Mouse (Mus musculus) G1E (cell line): ENCODE measurements around the gene Yipf1. TPM values are rescaled to one million over a fixed set of nuclear protein-coding genes. Genes with fewer than 3 reads are reported as not detected.
"Not testable (repeated sequence)": the region's sequence is repeated elsewhere in the genome, so short reads cannot be mapped to it uniquely, and the experiment has no call there.

Source experiments
- ATAC-seq: 2 replicates; pipeline ENCODE4 v1.8.0; 2016; ENCODE audit warnings: mild to moderate bottlenecking; ENCODE audit not compliant: insufficient number of reproducible peaks, poor library complexity, low FRiP score, severe bottlenecking; ENCODE audit errors: extremely low read depth
- DNase-seq: peaks from one replicate; pipeline ENCODE4 v3.0.0; 2012; ENCODE audit warnings: low spot score
- H3K27me3 ChIP-seq: 2 replicates; pipeline ENCODE4 v1.6.1; 2012; ENCODE audit warnings: mild to moderate bottlenecking, low read length, inconsistent platforms; ENCODE audit not compliant: insufficient read depth
- H3K36me3 ChIP-seq: replicated peaks from 2 replicates; pipeline ENCODE3; 2012; ENCODE audit warnings: mild to moderate bottlenecking, inconsistent platforms
- H3K4me1 ChIP-seq: 2 replicates; pipeline ENCODE4 v1.6.1; 2012; ENCODE audit warnings: low read depth, low read length, inconsistent platforms, mixed read lengths; ENCODE audit not compliant: insufficient read depth
- H3K4me3 ChIP-seq: 2 replicates; pipeline ENCODE4 v1.5.1; 2012; ENCODE audit warnings: low read depth, mild to moderate bottlenecking, inconsistent platforms, low read length, moderate library complexity, mixed read lengths
- H3K9me3 ChIP-seq: replicated peaks from 2 replicates; pipeline ENCODE4 v1.6.1; 2012; ENCODE audit warnings: inconsistent platforms
- CTCF ChIP-seq: IDR thresholded peaks from 2 replicates; pipeline ENCODE4 v1.5.1; 2012; ENCODE audit warnings: low read depth, low read length, inconsistent platforms, mixed read lengths
- GATA1 ChIP-seq: IDR thresholded peaks from 2 replicates; pipeline ENCODE4 v1.6.1; 2012; ENCODE audit warnings: borderline replicate concordance, low read length, inconsistent platforms, mixed read lengths
- GATA2 ChIP-seq: IDR thresholded peaks from 2 replicates; pipeline ENCODE4 v1.6.1; 2012; ENCODE audit warnings: low read depth, low read length, inconsistent platforms, borderline replicate concordance
- POLR2AphosphoS5 ChIP-seq: IDR thresholded peaks from 2 replicates; pipeline ENCODE4 v1.6.1; 2012; ENCODE audit warnings: low read depth, low read length, inconsistent platforms; ENCODE audit not compliant: insufficient replicate concordance
- TAL1 ChIP-seq: conservative IDR thresholded peaks from 2 replicates; pipeline ENCODE4 v1.6.1; 2012; ENCODE audit warnings: low read depth, low read length, inconsistent platforms, mixed read lengths
- polyA plus RNA-seq: library from polyadenylated mRNA; stranded (reverse); fragments of >175 nt; gene quantifications from 2 replicates; pipeline ENCODE4 v1.2.3, GENCODE M21; 2012
- total RNA-seq, 2 experiments: library from RNA; stranded (forward) in 1 of 2; stranded (reverse) in 1 of 2; fragments of 200-1000 nt in 1 of 2; fragments of >200 nt in 1 of 2; fragmentation: Nextera tagmentation in 1 of 2; gene quantifications; 2 replicates each; pipeline ENCODE4 v1.2.3; 2014 to 2017

Gene Yipf1
- total and polyA plus RNA-seq, 3 experiments: 13.4 to 35.8 (median 26.8) TPM

DNA sequence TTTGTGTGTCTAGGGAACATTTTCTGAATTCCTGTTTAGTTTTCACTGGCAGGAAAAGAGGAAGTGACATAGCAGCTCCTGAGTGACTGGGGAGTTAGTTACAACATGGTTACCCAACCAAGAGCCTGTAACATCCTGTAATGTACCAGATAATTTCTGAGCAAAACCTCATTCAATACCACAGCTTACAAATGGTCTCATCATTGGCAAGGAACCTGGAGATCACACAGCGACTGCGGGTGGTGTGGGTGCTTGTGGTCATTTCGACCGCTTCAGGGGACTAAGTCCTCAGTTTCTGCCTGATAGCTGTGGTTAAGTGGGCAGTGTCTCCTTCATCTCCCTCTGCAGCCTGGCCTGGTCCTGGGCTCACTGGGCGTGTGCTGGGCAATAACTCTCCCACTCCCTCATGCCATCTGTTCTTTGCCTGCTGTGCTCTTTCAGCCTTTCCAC is 50.1 kb downstream of the Yipf1 start:
- peak; percentile 48 for DNase-seq
- Histone ChIP-seq H3K4me3 (peak overlapping the region; percentile 5; the same call in 1 of the 2 replicates), H3K4me1 (peaks cover 26% of the 10 kb centered on the region), H3K36me3 (peaks cover 22% of the 10 kb centered on the region), H3K27me3 (no peaks in the 10 kb centered on the region), H3K9me3 (no peaks in the 10 kb centered on the region)
- no peak for TF ChIP-seq CTCF
- TF ChIP-seq GATA2: no peak
- TF ChIP-seq GATA1: no peak
- no peak for TF ChIP-seq TAL1
- TF ChIP-seq POLR2AphosphoS5: no peak
- ATAC-seq: no peak

DNA sequence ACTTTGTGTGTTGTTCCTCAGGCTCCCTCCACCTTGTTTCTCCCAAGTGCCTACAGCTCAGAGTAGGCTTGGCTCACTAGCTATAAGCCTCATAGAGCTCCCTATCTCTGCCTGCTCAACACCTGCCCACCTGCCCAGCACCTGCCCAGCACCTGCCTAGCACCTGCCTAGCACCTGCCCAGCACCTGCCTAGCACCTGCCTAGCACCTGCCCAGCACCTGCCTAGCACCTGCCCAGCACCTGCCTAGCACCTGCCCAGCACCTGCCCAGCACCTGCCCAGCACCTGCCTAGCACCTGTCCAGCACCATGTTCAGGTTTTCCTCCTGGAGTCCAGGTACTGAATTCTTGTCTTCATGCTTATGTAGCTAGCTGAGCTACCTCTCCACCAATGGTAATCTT is 52.2 kb downstream of the Yipf1 start:
- H3K4me3 ChIP-seq, ATAC-seq, H3K9me3 ChIP-seq, DNase-seq, H3K27me3 ChIP-seq: not testable (repeated sequence)
- H3K4me1 ChIP-seq: peaks cover 29% of the 10 kb centered on the region
- H3K36me3 ChIP-seq: peaks cover 23% of the 10 kb centered on the region

DNA sequence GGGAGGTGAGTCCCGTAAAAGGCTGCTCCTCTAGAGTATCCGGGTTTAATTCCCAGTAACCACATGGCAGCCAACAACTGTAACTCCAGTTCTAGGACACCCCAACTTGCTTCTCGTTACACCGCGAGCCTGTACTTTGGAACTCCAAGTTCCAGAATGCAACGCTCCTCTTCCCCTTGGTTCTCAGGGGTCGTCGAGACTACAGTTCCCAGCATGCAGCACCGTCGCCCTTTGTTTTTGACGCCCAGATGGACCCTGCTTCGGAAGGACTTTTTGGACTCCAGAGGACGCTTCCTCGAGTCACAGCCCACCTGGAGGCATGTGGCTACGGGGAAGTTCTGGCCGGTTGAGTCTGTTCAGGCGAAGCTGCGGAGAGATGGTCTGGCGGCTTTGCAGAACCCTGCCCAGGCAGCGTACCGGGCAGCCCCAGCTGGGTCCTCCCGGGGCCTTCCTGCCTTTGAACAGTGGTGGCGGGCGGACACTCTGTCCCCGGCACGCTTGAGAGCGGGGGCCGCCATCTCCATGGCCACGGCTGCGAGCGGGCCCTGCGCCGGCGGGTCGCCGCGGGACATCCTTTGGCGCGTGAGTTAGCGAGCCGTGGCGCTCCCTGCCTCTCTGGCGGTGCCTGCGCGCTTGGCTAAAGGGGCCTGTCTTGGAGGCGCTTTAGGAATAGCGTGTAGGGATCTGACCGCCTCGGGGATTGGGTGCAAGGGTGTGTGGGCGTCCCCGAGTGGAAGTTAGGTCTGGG is 53.6 kb downstream of the Yipf1 start, which contains the start of gene Ndc1:
Ndc1 (plus strand) TSS at position 218 of the 748 bp plus-strand sequence.
- peak; percentile 90 for DNase-seq
- Histone ChIP-seq H3K4me3 (peak within 1 kb of the TSS; percentile 88), H3K36me3 (peaks cover 30% of the 10 kb centered on the region), H3K9me3 (no peaks in the 10 kb centered on the region), H3K4me1 (peaks cover 32% of the 10 kb centered on the region), H3K27me3 (no peaks in the 10 kb centered on the region)
- peak; percentile 82 for ATAC-seq
- TF ChIP-seq CTCF (no peak), GATA1 (no peak), POLR2AphosphoS5 (no peak), TAL1 (no peak), GATA2 (no peak)

DNA sequence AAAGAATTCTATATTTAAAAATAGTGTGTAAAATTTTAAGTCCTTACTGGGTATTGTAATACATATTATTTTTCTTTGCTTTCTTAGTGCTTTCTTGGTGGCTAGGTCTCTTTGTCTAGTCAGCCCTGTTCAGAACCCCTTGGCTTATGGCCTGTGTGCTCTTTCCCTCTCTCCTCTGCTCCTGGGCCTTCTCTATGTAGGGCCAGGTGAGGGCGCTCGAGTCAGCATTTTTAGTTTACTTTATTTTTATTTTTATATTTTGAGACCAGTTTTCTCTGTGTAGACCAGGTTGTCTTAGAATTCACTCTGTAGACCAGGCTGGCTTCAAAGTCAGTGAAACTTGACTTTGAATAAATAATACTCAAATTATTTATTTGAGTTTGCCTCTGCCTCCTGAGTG is 58.1 kb downstream of the Yipf1 start:
- ATAC-seq: no peak
- H3K36me3 ChIP-seq: peaks cover 75% of the 10 kb centered on the region

DNA sequence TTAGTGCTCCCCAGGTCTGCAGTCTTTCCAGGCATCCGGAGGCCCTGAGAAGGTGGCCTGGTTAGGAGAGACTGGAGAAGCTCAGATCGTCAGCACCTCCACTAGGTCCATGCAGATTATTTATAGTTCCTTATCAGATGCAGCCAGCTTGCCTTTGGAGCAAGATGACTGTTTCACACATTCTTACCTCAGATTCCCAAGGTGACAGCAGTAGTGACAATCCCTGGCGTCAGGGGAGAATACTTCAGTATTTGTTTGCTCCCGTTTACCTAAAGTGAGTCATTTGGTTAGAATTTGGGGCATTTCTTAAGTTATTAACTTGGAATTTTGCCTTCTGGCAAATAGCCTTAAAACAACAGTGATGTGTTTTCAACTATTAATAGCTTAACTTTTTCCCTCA is 60.5 kb downstream of the Yipf1 start:
- Histone ChIP-seq H3K27me3 (no peaks in the 10 kb centered on the region), H3K4me1 (peaks cover 35% of the 10 kb centered on the region), H3K9me3 (no peaks in the 10 kb centered on the region), H3K36me3 (peaks cover 92% of the 10 kb centered on the region), H3K4me3 (no peak overlapping the region; the same call in 1 of the 2 replicates)
- TF ChIP-seq GATA1 (no peak), TAL1 (peak; percentile 70)
- ATAC-seq (peak; percentile 45), DNase-seq (no peak)

More for the DNA sequence above, 58.1 kb downstream of the Yipf1 start:
- no peak for TF ChIP-seq CTCF
- no peak for TF ChIP-seq TAL1
- Histone ChIP-seq H3K27me3 (no peaks in the 10 kb centered on the region), H3K4me3 (no peak overlapping the region), H3K4me1 (peaks cover 42% of the 10 kb centered on the region), H3K9me3 (no peaks in the 10 kb centered on the region)
- no peak for DNase-seq

DNA sequence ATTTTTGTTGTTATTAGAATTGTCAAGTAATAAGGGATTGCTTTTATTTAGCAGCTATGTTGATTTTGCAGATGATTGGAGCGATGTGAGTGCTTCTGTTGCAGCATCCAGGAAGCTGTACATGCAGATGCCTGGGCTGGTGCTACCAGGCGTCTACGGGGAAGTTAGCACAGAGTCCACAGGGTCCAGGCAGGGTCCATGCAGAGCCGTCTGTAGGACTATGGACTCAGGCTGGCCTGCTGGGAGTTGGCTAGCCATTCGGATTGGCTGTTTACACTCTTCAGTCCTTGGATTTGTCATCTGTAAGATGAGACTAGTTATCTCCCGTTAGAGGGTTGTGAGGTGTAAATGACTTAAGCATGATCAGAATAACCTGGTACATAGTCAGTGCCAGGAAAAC is 64.8 kb downstream of the Yipf1 start:
- H3K4me1 ChIP-seq: peaks cover 20% of the 10 kb centered on the region
- H3K9me3 ChIP-seq: no peaks in the 10 kb centered on the region
- DNase-seq (no peak), ATAC-seq (no peak)
- H3K36me3 ChIP-seq: peaks cover 89% of the 10 kb centered on the region
- H3K4me3 ChIP-seq: no peak overlapping the region
- TF ChIP-seq GATA1 (no peak), CTCF (no peak), POLR2AphosphoS5 (no peak), GATA2 (no peak), TAL1 (no peak)
- H3K27me3 ChIP-seq: no peaks in the 10 kb centered on the region

- no peak for ATAC-seq
- TF ChIP-seq TAL1 (no peak), POLR2AphosphoS5 (no peak), CTCF (no peak), GATA2 (no peak), GATA1 (no peak)
- DNase-seq: no peak
- Histone ChIP-seq H3K9me3 (no peaks in the 10 kb centered on the region), H3K36me3 (peaks cover 89% of the 10 kb centered on the region), H3K4me1 (peaks cover 9% of the 10 kb centered on the region; the same call in 1 of the 2 replicates), H3K4me3 (no peak overlapping the region), H3K27me3 (no peaks in the 10 kb centered on the region)
Measured at GRCm38 (mm10) chr4:107380871-107381270, 66.7 kb downstream of the Yipf1 start.
